Mouse (Mus musculus): ENCODE data around the gene Atxn7. TPM values are rescaled to one million over a fixed set of nuclear protein-coding genes. Genes with fewer than 3 reads are reported as not detected.

The Atxn7 gene
- polyA plus RNA-seq, 1 experiment from 2014 or later: 2.7 TPM

DNA sequence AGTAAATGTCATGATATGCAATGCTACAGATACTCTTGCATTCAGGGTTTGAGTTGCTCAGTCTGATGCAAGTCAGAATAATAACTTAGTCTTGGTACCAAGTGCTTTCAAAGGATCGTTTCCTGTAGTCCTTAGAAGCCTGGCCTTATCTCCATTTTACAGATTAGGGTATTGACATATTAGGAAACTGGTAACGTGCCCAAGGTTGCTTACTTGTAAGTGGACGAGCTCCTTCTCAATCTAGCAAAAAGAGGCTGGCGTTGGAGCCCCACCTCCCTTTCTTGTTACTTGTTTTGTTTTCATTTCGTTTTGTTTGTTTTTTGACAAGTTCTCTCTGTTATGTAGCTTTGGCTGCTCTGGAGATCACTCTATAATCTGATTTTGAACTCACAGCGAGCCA is 48.5 kb downstream of the Atxn7 start:
- Histone ChIP-seq H3K4me2 (ENCODE audit: low read depth, low read length) (no peak overlapping the region), H3K4me1 (ENCODE audit: control insufficient read depth, insufficient read depth, low read length) (peaks cover 12% of the 10 kb centered on the region), H3K9ac (ENCODE audit: low read length) (no peak overlapping the region), H3K27ac (ENCODE audit: low read length) (no peak overlapping the region), H3K4me3 (ENCODE audit: low read length) (no peak overlapping the region), H3K9me3 (replicated peaks; ENCODE audit: control insufficient read depth, low read length) (no peaks in the 10 kb centered on the region), H3K27me3 (ENCODE audit: control insufficient read depth, insufficient read depth, low read length) (no peaks in the 10 kb centered on the region), H3K36me3 (ENCODE audit: control insufficient read depth, insufficient read depth) (no peaks in the 10 kb centered on the region)
- no peak for ATAC-seq (replicated peaks; ENCODE audit: extremely low read depth, insufficient read depth, low FRiP score)
- 44% methylated on average over 6 of the region's 6 CpGs for WGBS

GRCm38 (mm10) chr14:14012383-14013251 is 51.4 kb downstream of the Atxn7 start:
- Histone ChIP-seq H3K9me3 (replicated peaks; ENCODE audit: control insufficient read depth, low read length) (no peaks in the 10 kb centered on the region), H3K4me1 (ENCODE audit: control insufficient read depth, insufficient read depth, low read length) (peaks cover 12% of the 10 kb centered on the region), H3K27me3 (ENCODE audit: control insufficient read depth, insufficient read depth, low read length) (no peaks in the 10 kb centered on the region), H3K36me3 (ENCODE audit: control insufficient read depth, insufficient read depth) (0 out of 2 replicates have a peak, but pooled peaks cover 2% of the 10 kb centered on the region), H3K4me2 (ENCODE audit: low read depth, low read length) (peak overlapping the region; percentile 91), H3K9ac (ENCODE audit: low read length) (peak overlapping the region; percentile 95), H3K4me3 (ENCODE audit: low read length) (peak overlapping the region; percentile 87), H3K27ac (ENCODE audit: low read length) (peak overlapping the region; percentile 99)
- WGBS: under 1% methylated on average over 105 of the region's 116 CpGs
- peak; percentile 93 for ATAC-seq (replicated peaks; ENCODE audit: extremely low read depth, insufficient read depth, low FRiP score)

- ATAC-seq (replicated peaks; ENCODE audit: extremely low read depth, insufficient read depth, low FRiP score): peak; percentile 29
- WGBS: under 1% methylated on average over 23 of the region's 27 CpGs
- peak overlapping the region; percentile 99 for H3K27ac ChIP-seq (ENCODE audit: low read length)
- H3K27me3 ChIP-seq (ENCODE audit: control insufficient read depth, insufficient read depth, low read length): no peaks in the 10 kb centered on the region
- peak overlapping the region; percentile 95 for H3K9ac ChIP-seq (ENCODE audit: low read length)
- H3K4me3 ChIP-seq (ENCODE audit: low read length): peak overlapping the region; percentile 87
- H3K9me3 ChIP-seq (replicated peaks; ENCODE audit: control insufficient read depth, low read length): no peaks in the 10 kb centered on the region
- peak overlapping the region; percentile 91 for H3K4me2 ChIP-seq (ENCODE audit: low read depth, low read length)
- H3K4me1 ChIP-seq (ENCODE audit: control insufficient read depth, insufficient read depth, low read length): peaks cover 12% of the 10 kb centered on the region
- 0 out of 2 replicates have a peak, but pooled peaks cover 2% of the 10 kb centered on the region for H3K36me3 ChIP-seq (ENCODE audit: control insufficient read depth, insufficient read depth)
These were observed 52.0 kb downstream of the Atxn7 start for GRCm38 (mm10) chr14:14013252-14013711.

- H3K9ac ChIP-seq (ENCODE audit: low read length): no peak overlapping the region
- ATAC-seq (replicated peaks; ENCODE audit: extremely low read depth, insufficient read depth, low FRiP score): no peak
- H3K36me3 ChIP-seq (ENCODE audit: control insufficient read depth, insufficient read depth): 0 out of 2 replicates have a peak, but pooled peaks cover 2% of the 10 kb centered on the region
- no peak overlapping the region for H3K4me3 ChIP-seq (ENCODE audit: low read length)
- H3K27ac ChIP-seq (ENCODE audit: low read length): no peak overlapping the region
- no peaks in the 10 kb centered on the region for H3K27me3 ChIP-seq (ENCODE audit: control insufficient read depth, insufficient read depth, low read length)
- H3K4me2 ChIP-seq (ENCODE audit: low read depth, low read length): no peak overlapping the region
- no peaks in the 10 kb centered on the region for H3K9me3 ChIP-seq (replicated peaks; ENCODE audit: control insufficient read depth, low read length)
- H3K4me1 ChIP-seq (ENCODE audit: control insufficient read depth, insufficient read depth, low read length): peaks cover 10% of the 10 kb centered on the region; the same call in 1 of the 2 replicates
- 81% methylated on average over 6 of the region's 6 CpGs for WGBS
These were observed 53.6 kb downstream of the Atxn7 start for GRCm38 (mm10) chr14:14014636-14015375.

GRCm38 (mm10) chr14:14019155-14019894 is 58.1 kb downstream of the Atxn7 start:
- H3K4me1 ChIP-seq (ENCODE audit: control insufficient read depth, insufficient read depth, low read length): no peaks in the 10 kb centered on the region
- H3K27me3 ChIP-seq (ENCODE audit: control insufficient read depth, insufficient read depth, low read length): no peaks in the 10 kb centered on the region
- 0 out of 2 replicates have a peak, but pooled peaks cover 2% of the 10 kb centered on the region for H3K36me3 ChIP-seq (ENCODE audit: control insufficient read depth, insufficient read depth)
- H3K9me3 ChIP-seq (replicated peaks; ENCODE audit: control insufficient read depth, low read length): no peaks in the 10 kb centered on the region
- H3K4me3 ChIP-seq (ENCODE audit: low read length): no peak overlapping the region
- no peak overlapping the region for H3K27ac ChIP-seq (ENCODE audit: low read length)
- H3K4me2 ChIP-seq (ENCODE audit: low read depth, low read length): no peak overlapping the region
- no peak for ATAC-seq (replicated peaks; ENCODE audit: extremely low read depth, insufficient read depth, low FRiP score)
- H3K9ac ChIP-seq (ENCODE audit: low read length): no peak overlapping the region
- WGBS: 79% methylated on average over 6 of the region's 6 CpGs

- no peaks in the 10 kb centered on the region for H3K27me3 ChIP-seq (ENCODE audit: control insufficient read depth, insufficient read depth, low read length)
- 94% methylated on average over 6 of the region's 6 CpGs for WGBS
- H3K4me2 ChIP-seq (ENCODE audit: low read depth, low read length): no peak overlapping the region
- H3K9me3 ChIP-seq (replicated peaks; ENCODE audit: control insufficient read depth, low read length): no peaks in the 10 kb centered on the region
- ATAC-seq (replicated peaks; ENCODE audit: extremely low read depth, insufficient read depth, low FRiP score): no peak
- H3K27ac ChIP-seq (ENCODE audit: low read length): no peak overlapping the region
- no peaks in the 10 kb centered on the region for H3K36me3 ChIP-seq (ENCODE audit: control insufficient read depth, insufficient read depth)
- H3K4me3 ChIP-seq (ENCODE audit: low read length): no peak overlapping the region
- H3K4me1 ChIP-seq (ENCODE audit: control insufficient read depth, insufficient read depth, low read length): no peaks in the 10 kb centered on the region
- H3K9ac ChIP-seq (ENCODE audit: low read length): no peak overlapping the region
These were observed 60.0 kb downstream of the Atxn7 start for GRCm38 (mm10) chr14:14021244-14021643.

DNA sequence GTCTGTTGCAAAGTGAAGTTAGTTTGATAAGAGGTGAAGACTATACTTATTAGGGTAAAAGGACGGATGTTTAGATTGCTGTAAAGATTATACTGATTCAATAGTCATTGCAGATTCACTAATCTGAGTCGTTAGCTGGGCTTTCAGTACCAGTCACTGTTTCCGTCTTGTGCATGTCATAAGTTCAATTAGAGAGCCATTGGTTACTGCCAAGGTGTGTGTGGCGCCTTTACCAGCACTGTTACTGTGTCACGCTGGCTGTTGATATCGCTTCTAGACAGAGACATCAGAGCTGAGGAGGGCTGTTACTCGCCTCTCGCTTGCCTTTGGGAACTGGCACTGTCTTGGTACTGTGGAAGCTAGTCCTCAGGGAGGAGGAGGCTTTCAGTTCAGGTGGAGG is 64.6 kb downstream of the Atxn7 start:
- 89% methylated on average over 8 of the region's 8 CpGs for WGBS
- H3K4me2 ChIP-seq (ENCODE audit: low read depth, low read length): no peak overlapping the region
- no peaks in the 10 kb centered on the region for H3K4me1 ChIP-seq (ENCODE audit: control insufficient read depth, insufficient read depth, low read length)
- H3K4me3 ChIP-seq (ENCODE audit: low read length): no peak overlapping the region
- H3K9ac ChIP-seq (ENCODE audit: low read length): no peak overlapping the region
- no peaks in the 10 kb centered on the region for H3K27me3 ChIP-seq (ENCODE audit: control insufficient read depth, insufficient read depth, low read length)
- H3K36me3 ChIP-seq (ENCODE audit: control insufficient read depth, insufficient read depth): no peaks in the 10 kb centered on the region
- H3K9me3 ChIP-seq (replicated peaks; ENCODE audit: control insufficient read depth, low read length): no peaks in the 10 kb centered on the region
- no peak overlapping the region for H3K27ac ChIP-seq (ENCODE audit: low read length)
- ATAC-seq (replicated peaks; ENCODE audit: extremely low read depth, insufficient read depth, low FRiP score): no peak

GRCm38 (mm10) chr14:14030621-14031020 is 69.4 kb downstream of the Atxn7 start:
- WGBS: 92% methylated on average over 2 of the region's 2 CpGs
- H3K9me3 ChIP-seq (replicated peaks; ENCODE audit: control insufficient read depth, low read length): no peaks in the 10 kb centered on the region
- H3K27ac ChIP-seq (ENCODE audit: low read length): no peak overlapping the region
- no peaks in the 10 kb centered on the region for H3K4me1 ChIP-seq (ENCODE audit: control insufficient read depth, insufficient read depth, low read length)
- H3K4me3 ChIP-seq (ENCODE audit: low read length): no peak overlapping the region
- H3K27me3 ChIP-seq (ENCODE audit: control insufficient read depth, insufficient read depth, low read length): no peaks in the 10 kb centered on the region
- no peak overlapping the region for H3K4me2 ChIP-seq (ENCODE audit: low read depth, low read length)
- no peaks in the 10 kb centered on the region for H3K36me3 ChIP-seq (ENCODE audit: control insufficient read depth, insufficient read depth)
- no peak overlapping the region for H3K9ac ChIP-seq (ENCODE audit: low read length)
- ATAC-seq (replicated peaks; ENCODE audit: extremely low read depth, insufficient read depth, low FRiP score): no peak; the same call in 1 of the 2 replicates
